Mouse (Mus musculus): Measurements from ENCODE around the gene Nrp2. TPM values are rescaled to one million over a fixed set of nuclear protein-coding genes. Genes with fewer than 3 reads are reported as not detected.
A peak's percentile ranks its signal among the peaks of the same experiment; 100 is the strongest.

The Nrp2 gene
- total RNA-seq, 1 experiment from 2014 or later: 5.0 TPM

GRCm38 (mm10) chr1:62743064-62743694, 40.1 kb downstream of the Nrp2 start:
- ATAC-seq (replicated peaks; ENCODE audit: insufficient number of reproducible peaks, low FRiP score, low TSS enrichment, poor library complexity, severe bottlenecking): no peak

- no peak for ATAC-seq (replicated peaks; ENCODE audit: insufficient number of reproducible peaks, low FRiP score, low TSS enrichment, poor library complexity, severe bottlenecking)
Observed at GRCm38 (mm10) chr1:62745889-62746288, 42.8 kb downstream of the Nrp2 start.

DNA sequence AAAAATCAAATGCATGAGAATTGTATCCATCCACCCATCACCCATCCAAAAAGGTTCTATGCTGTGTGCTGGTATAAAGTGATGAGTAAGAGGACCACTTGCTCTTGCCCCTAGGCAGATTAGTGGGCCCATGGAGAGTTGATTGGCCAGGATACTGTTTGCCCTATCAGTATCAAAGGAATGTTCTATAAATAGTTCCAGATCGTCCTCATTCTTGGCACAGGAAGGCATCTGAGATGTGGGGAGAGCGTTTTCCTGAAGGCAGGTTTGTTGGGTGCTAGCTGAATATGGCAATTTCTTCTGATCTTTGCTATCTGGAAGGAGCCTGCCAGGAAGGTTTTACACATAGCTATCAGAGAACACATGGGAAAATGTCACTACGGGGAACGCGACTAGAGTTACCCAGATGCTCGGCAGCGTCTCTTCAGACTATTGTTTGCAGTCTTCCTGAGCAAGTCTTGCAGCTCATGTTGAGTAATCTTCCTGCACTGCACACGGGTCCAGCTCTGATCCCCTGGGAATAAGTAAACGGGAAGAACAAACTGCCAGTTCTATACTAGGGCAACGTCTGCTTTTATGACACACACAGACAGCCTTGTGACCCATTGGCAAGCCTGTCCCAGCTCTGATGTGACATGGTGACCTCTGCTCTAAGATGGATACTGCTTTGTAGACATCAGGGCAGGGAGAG, 44.5 kb downstream of the Nrp2 start:
- ATAC-seq (replicated peaks; ENCODE audit: insufficient number of reproducible peaks, low FRiP score, low TSS enrichment, poor library complexity, severe bottlenecking): no peak

DNA sequence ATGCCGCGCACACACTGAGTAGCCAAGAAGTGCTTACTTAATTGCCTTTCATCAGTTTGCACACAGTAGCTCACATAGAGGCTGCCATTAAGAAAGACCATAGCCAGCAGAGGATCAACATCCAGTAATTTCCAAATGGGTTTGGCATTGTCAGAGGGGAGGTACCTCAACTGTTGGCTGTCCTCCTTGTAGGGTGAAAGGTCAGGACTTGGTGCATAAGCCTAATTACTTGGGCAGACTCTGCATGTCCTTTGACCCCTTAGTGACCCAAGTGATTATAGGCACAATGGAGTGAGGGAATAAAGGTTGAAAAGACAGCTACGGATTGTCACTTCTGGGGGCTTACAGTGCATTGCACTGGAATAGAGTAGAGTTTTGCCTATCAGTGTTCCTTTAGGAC, 45.3 kb downstream of the Nrp2 start:
- no peak for ATAC-seq (replicated peaks; ENCODE audit: insufficient number of reproducible peaks, low FRiP score, low TSS enrichment, poor library complexity, severe bottlenecking)

- no peak for ATAC-seq (replicated peaks; ENCODE audit: insufficient number of reproducible peaks, low FRiP score, low TSS enrichment, poor library complexity, severe bottlenecking)
Observed at GRCm38 (mm10) chr1:62749716-62750115, 46.6 kb downstream of the Nrp2 start.

DNA sequence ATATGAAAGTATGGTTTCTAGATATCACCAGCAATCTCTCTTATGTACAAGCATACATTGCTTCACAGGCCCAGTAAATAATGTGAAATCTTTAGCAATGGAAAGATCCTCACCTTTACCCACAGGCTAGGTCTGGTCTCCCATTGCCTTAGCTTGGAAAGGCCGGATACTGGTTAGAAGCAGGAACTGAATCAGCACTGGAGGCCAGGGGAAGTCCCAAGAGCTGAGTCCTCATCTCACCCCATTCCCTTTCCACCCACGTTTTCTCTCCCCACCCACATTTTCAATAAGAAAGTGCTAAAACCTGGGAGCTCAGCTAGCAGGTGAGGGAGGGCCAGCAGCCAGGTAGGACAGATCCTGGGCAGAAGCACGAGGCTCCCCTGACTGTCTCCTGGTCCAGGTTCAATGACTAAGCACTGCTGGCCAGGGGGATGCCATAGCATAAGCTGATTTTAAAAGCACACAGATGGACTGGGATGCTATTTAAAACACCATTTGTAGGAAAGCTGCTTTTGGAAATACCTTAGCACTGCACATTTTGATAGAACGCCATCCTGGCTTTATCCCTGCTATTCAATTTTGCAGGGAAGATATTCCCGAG, 47.4 kb downstream of the Nrp2 start:
- no peak for ATAC-seq (replicated peaks; ENCODE audit: insufficient number of reproducible peaks, low FRiP score, low TSS enrichment, poor library complexity, severe bottlenecking)

GRCm38 (mm10) chr1:62751011-62752006, 48.2 kb downstream of the Nrp2 start:
- no peak for ATAC-seq (replicated peaks; ENCODE audit: insufficient number of reproducible peaks, low FRiP score, low TSS enrichment, poor library complexity, severe bottlenecking)

DNA sequence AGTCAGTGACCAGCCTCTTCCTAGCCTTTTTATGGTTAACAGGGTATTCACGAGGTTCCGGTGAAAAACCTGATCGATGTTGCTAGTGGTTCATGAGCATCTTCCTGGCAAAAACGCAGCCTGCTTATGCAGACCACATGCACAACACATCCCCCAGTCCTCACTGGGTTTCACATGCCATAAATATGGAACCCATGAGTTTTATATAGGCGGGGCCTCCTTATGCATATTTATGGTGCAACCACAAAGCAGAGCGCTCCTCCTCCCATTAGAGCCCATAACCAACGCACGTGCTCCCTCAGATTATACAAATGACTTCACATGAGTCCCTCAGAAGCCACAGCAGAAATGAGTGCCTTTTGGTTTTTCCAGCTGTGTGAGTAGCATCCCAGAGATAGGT, 49.0 kb downstream of the Nrp2 start:
- ATAC-seq (replicated peaks; ENCODE audit: insufficient number of reproducible peaks, low FRiP score, low TSS enrichment, poor library complexity, severe bottlenecking): no peak

- ATAC-seq (replicated peaks; ENCODE audit: insufficient number of reproducible peaks, low FRiP score, low TSS enrichment, poor library complexity, severe bottlenecking): no peak
Observed at GRCm38 (mm10) chr1:62752661-62753333, 49.7 kb downstream of the Nrp2 start.

DNA sequence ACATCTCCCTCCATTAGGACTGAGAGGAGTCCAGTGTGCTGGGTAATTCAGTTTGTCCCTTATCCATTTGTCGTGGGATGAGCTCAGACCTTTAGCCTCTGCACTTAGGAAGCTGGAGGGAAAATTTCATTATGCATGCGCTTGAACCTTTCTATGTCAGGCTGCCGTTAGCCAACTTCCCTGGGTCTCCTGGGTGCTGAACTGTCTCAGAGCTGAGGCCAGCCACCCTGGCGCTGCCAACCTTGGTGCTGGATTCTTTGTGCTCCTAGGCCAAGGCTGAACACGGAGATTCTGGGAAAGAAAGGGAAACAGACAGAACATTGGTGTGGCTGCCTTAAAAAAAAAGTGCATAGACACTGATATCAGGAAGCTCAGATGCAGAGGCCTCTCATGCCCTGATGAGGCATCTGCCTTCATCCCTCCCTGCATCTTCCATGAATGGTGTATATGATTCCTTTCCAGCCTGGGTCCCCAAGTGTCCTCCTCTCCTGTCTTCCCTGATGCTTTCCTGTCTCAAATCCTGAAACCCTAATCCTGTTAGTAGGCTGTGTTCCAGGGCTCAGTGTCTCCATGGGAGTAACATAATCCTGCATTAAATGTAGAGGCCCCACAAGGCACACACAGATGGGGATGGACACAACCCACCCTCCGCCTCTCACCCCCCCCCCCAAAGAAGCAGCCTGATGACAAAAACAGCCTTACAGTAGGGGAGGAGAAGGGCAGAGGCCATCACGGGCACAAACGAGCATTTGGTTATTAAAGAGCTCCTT, 51.2 kb downstream of the Nrp2 start:
- ATAC-seq (replicated peaks; ENCODE audit: insufficient number of reproducible peaks, low FRiP score, low TSS enrichment, poor library complexity, severe bottlenecking): no peak

DNA sequence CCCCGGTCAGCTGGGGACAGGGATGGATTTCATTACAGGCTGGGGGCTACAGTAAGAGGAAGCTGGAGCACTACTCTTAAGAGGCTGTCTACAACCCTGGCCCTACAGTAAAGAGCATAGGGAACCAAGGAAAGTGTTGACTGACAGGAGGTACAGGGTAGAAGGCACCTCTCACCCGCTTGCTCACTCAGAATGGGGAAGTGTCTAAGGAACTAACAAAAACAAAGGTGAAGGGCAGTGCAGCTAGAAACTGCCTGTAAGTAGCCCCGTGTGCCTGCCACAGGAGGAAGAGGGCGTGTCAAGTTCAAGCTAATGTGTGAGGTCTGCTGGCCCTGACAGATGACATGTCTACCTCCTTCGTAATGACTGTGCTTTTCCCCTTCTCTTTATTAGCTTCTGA, 57.0 kb downstream of the Nrp2 start:
- peak; percentile 71 for ATAC-seq (replicated peaks; ENCODE audit: insufficient number of reproducible peaks, low FRiP score, low TSS enrichment, poor library complexity, severe bottlenecking)

GRCm38 (mm10) chr1:62760565-62760964, 57.5 kb downstream of the Nrp2 start:
- no peak for ATAC-seq (replicated peaks; ENCODE audit: insufficient number of reproducible peaks, low FRiP score, low TSS enrichment, poor library complexity, severe bottlenecking)

DNA sequence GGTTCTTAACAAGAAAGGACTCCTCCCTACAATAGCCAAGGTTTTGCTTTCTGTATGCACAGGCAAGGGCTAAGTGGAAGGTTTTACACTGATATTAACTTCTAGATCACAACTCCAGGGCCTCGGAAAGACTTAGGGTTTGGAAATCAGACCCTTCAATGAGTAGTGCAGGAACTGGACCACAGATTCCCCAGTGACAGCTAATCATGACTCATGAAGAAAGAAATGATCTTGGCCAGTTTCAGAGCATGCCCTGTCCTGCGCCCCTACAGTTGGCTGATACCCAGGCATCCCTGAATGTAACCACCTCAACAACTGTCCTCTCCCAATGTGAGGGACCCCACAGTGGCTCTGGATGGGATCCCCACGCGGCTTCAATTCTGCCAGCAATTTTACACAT, 60.7 kb downstream of the Nrp2 start:
- ATAC-seq (replicated peaks; ENCODE audit: insufficient number of reproducible peaks, low FRiP score, low TSS enrichment, poor library complexity, severe bottlenecking): no peak

DNA sequence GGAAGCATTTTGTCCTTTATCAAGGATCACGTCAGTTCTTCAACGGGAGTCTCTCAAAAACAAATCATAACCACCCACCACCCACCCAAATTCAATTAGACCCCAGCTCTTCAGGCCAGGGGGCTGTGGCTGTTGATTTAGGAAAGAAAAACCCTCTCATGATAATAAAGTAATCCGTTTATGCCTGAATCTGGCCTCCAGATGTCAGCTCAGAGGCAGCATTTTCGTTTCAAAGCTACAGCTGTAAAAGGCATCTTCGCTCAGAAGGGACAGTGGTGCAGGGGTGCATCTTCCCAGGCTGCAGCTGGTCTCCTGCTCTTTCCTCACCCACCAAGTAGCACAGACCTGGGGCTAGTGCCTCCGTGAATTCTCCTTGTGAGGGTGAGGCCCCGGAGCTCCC, 62.1 kb downstream of the Nrp2 start:
- no peak for ATAC-seq (replicated peaks; ENCODE audit: insufficient number of reproducible peaks, low FRiP score, low TSS enrichment, poor library complexity, severe bottlenecking)

GRCm38 (mm10) chr1:62766766-62767165, 63.7 kb downstream of the Nrp2 start:
- no peak for ATAC-seq (replicated peaks; ENCODE audit: insufficient number of reproducible peaks, low FRiP score, low TSS enrichment, poor library complexity, severe bottlenecking)

- no peak for ATAC-seq (replicated peaks; ENCODE audit: insufficient number of reproducible peaks, low FRiP score, low TSS enrichment, poor library complexity, severe bottlenecking)
Observed at GRCm38 (mm10) chr1:62767611-62768010, 64.5 kb downstream of the Nrp2 start.

DNA sequence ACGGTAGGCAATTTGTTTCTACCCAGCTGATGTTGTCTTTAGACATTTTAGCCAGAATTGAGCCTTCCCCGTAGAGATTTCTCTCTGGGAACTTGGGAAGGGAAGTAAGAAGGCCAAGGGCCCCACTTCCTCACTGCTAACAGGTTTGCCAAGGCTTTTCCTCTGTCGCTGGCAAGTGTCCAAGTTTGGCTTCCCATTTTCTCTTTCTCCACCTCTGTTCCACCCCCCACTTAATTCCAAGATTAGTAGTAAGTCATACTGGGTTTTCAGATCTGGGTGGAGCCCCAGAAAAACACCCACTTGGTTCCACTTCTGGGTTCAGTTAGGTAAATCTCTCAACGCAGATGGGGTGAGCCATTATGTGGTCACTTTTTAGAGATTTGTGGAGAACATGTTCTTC, 67.5 kb downstream of the Nrp2 start:
- ATAC-seq (replicated peaks; ENCODE audit: insufficient number of reproducible peaks, low FRiP score, low TSS enrichment, poor library complexity, severe bottlenecking): no peak

DNA sequence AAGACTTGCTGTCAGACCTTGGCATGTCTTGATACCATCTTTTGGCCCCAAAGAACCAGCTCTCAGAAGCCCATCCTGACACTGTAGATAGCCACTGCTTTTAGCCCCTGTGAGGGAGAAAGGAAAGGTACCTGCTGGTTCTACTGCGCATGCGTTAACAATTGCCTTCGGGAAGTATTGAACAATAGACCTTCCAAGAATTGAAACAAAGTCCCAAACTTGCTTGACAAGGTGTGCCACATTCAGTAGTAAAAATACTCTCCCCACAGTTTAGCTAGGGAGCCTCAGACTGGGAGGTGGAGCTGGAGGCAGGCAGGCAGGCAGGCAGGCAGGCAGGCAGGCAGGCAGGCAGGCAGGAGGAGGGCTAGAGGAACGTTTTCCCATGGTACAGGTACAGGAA, 69.3 kb downstream of the Nrp2 start:
- no peak for ATAC-seq (replicated peaks; ENCODE audit: insufficient number of reproducible peaks, low FRiP score, low TSS enrichment, poor library complexity, severe bottlenecking)
